Mouse (Mus musculus) testis, adult 2 months (tissue): Measurements from ENCODE around the gene Parp3.

Experiments used
- CTCF ChIP-seq: fragments of 200-500 bp; IDR thresholded peaks from 2 replicates; pipeline ENCODE4 v1.5.1; 2012; ENCODE audit warnings: low read depth, mild to moderate bottlenecking, inconsistent platforms, low read length, moderate library complexity; ENCODE audit not compliant: control insufficient read depth, insufficient read depth, insufficient replicate concordance
- POLR2A ChIP-seq: fragments of 200-500 bp; IDR thresholded peaks from 2 replicates; pipeline ENCODE4 v1.6.1; 2012; ENCODE audit warnings: low read depth, mild to moderate bottlenecking, inconsistent platforms, low read length, moderate library complexity; ENCODE audit not compliant: control insufficient read depth

DNA sequence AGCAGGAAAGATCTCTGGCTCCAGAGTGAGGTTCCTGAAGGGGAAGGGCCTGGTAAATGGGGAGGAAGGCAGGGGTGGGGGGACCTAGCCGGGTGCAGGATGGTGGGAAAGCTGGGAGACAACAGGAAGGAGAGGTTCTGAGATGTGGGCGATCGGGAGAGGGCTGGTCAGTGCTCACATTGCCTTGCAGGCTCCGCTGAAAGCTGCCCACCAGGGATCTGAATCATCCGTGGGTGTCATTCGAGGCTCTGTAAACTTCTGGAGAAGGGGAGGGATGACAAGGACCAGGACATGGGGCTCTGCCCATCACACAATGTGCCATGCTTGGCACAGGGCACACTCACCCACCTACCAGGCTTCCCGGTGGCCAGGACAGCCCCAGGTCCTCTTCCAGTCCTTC, 43.4 kb downstream of the Parp3 start:
- TF ChIP-seq POLR2A: no peak
- TF ChIP-seq CTCF: no peak
